Mouse (Mus musculus) inflammation-experienced regulatory T-cells, adult 6 months (primary cell): ENCODE results near the gene Bcl11b. TPM values are rescaled to one million over a fixed set of nuclear protein-coding genes. Genes with fewer than 3 reads are reported as not detected.

Experiments
- ATAC-seq: one replicate; pipeline ENCODE4 v1.8.0; 2017
- polyA plus RNA-seq, 3 experiments: library from polyadenylated mRNA; unstranded; fragments of 100-300 nt; shearing (Covaris generic); gene quantifications; one replicate each; pipeline ENCODE4 v1.2.1; 2017

Bcl11b gene
- polyA plus RNA-seq, 3 experiments from 2014 or later = 26.0 to 46.3 (median 40.8) TPM

DNA sequence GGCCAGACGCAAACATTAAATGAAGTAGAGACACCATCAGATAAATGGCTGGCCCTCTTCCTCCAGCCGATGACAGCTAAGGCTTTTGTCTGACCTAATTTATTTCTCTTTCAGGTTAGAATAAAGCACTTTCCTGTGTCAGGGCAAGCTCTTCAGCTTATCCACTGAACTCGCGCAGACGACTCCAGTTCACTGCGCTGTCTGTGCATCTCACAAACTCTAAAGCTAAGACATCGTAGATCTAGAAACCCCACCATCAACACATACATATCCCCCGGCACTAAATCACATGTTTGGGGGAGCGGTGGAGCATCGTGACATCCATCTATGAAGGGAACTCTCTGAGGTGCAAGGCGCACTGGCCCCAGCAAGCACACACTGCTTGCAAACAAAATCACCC lies 5.5 kb downstream of the Bcl11b start:
- no peak for ATAC-seq

DNA sequence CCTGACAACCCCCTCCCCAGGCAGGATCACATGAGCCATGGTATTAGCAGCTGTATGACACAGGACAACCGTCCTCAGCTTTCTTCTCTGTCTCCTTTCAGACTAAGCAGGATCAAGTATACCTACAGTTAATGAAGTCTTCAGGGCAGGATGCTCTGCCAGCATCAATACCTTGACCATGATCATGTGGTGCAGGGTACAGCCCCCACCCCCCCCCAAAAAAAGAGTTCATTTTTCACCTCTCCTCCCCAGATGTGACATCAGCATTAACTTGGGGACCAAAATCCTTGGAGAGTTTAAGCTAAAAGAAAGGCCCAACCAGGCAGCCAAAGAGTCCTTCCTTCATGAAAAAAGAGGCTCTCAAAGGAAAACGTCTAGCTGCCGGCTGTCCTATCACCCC lies 6.2 kb downstream of the Bcl11b start:
- no peak for ATAC-seq

DNA sequence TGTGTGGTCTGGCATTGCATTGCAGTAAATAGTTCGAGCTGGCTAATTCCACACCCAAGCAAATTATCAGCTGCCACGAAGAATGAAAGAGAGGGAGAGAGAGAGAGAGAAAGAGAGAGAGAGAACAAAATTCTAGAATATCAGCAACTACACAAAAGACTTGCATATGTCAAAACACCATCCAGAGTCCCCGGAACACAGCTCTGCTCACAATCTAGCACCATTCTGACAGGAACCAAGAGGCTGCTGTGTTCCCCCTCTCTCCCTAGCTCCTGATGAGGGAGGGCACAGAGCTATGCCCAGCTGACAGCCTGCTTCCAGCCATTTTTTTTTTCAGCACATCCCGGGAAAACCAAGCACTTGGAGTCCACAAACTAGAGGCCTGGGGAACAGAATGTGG lies 6.6 kb downstream of the Bcl11b start:
- no peak for ATAC-seq

DNA sequence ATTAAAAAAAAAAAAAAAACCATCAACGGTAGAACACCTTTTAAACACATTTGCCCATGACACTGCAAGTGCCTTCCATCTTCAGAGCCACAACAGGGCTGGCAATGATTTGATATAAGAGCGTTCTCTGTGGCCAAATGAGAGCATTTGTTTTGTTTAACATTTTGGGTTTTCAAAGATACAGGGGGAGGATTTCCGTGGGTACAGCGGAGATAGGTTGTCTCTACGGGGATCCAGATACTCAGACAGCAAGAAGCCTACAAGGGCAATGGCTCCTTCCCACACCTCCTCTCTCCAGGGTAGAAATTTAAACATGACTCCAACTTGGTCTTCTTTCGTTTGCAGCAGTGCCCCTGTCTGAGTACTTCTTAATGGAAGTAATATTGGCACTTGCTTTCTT lies 7.2 kb downstream of the Bcl11b start:
- peak; percentile 32 for ATAC-seq

DNA sequence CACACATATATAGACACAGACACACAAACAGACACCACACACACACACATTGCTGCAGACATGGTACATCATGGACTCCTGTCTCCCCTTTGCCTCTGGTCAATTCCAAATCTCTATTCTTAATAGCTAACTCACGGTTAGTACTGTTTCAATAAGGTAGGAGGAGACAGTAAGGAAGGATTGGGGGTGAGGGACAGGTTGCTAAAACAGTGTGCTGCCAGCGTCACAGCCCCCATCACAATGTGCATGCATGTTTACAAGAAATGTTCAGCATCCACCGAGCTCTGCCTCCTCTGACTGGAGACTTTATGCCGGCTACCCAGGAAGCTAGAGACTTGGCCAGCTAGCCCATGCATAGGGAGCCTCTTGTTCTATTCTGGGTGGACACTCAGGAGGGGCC lies 9.0 kb downstream of the Bcl11b start:
- no peak for ATAC-seq

DNA sequence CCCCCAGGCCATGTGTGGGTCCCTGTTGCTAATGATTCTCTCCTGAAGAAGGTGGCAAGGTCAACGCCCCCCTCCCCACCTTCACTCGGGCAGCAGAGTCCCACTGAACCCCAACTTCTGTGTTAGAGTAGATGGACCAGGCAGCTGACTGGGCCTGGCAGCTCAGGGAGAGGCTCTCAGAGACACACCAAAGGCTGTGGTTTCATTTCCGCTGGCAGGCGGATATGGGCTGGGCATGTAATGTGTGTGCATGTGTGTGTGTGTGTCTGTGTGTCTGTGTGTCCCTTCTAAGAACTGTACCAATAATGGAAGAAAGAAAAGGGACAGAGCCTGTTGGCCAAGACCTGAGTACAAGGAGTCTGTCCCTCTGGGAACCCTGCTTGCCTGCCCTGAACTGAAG lies 10.4 kb downstream of the Bcl11b start:
- peak; percentile 77 for ATAC-seq

DNA sequence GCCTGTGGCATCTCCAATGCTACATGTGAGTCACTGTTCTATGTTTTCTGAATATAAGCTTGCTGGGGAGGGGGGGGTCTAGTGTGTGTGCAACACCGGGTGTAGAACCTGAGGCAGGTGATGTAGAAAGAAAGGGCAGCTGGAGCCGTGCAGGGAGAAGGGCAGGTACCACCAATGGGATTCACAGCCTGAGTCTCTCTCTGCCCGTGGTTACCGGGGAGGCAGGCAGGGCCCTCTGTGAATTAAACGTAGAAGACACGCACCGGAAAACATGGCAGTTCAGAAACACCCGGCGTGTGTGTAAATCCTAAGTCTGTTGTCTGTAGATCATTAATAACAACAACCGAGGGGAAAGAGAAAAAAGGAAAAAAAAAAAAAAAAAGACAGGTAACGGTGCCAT lies 12.2 kb downstream of the Bcl11b start:
- ATAC-seq = no peak

DNA sequence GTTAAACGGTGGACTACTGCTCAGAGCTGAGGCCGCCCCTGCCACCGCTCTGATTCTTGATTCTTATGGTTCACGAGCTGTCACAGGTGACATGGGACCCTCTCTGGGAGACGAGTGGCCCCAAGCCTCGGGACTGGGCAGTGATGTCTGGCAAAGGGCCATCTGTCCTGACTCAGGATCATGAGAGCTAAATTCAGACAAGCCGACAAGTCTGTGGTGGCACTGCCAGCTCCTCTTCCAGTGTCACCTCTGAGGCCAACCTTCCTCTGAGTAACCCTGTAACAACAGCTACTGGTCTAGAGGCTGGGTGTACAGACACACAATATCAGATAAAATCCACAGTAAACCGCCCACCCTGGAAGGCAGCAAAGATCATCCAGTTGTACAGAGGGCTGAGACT lies 20.2 kb downstream of the Bcl11b start:
- ATAC-seq = no peak

DNA sequence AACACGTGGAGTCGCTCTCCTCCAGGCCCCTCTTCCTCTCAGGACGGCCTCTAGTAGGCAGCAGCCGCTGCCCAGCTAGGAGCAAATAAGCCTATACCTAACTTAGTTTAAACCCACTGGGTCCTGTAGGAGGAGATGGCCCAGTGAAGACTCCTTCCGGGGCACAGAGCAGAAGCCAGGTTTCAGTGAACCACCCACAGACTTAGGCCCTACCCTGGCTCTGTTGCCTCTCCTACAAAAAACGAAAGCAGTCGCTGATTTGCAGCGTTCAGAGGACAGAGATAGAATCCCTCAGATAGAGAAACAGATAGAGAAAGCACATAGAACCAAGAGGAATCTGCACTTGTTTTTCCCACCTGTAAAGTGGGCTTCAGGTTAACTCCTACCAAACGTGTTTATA lies 21.1 kb downstream of the Bcl11b start:
- peak; percentile 53 for ATAC-seq

DNA sequence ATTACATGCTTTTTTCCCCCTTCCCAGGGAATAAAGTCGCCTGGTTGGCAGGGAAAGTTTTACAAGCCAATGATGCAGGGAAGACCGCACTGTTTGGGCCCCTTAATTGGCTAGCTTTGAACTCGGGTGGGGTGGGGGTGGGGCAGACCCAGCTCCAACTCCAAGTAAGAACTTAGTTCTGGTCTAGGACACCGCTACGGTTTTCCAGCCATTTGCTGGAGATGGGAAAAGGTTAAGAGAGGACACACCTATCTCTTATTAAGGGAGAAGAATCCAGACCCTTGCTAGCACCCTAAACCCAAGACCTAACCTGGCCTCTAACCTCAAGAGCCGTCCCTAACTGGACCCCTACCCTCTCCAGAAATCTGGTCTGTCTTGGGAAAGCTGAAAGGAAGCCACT lies 22.2 kb downstream of the Bcl11b start:
- ATAC-seq = no peak

DNA sequence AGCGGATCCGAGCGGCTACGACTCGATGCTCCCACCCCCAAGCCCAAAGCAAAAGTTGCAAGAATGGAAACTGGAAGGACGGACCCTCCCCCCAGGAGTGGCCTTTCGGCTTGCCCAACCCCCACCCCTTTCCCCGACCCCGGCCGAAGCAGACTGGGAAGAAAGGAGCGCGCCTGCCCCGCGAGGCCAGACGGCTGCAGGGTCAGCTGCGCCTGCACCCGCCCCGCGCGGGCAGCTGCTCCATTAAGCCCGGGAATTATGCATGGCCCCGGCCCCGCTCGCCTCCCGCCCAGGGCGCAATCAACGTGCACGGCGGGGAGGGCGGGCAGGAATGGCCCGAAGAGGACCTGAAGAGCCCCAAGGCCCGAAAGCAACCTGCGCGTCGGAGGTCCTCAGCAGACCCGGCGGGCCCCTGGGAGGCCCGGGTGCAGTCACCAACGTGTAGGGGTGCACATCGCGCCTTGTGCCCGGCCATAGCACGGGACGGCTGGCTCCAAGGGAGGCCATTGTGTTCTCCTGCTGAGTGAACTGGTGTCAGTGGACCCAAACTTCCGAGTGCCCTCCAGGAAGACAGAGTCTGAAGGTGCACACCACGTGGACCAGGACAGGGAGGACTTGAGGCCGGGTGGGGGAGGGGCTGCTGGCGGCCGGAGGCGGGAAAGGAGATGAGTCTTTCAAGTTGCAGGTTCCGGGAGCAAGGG lies 23.0 kb downstream of the Bcl11b start:
- no peak for ATAC-seq

DNA sequence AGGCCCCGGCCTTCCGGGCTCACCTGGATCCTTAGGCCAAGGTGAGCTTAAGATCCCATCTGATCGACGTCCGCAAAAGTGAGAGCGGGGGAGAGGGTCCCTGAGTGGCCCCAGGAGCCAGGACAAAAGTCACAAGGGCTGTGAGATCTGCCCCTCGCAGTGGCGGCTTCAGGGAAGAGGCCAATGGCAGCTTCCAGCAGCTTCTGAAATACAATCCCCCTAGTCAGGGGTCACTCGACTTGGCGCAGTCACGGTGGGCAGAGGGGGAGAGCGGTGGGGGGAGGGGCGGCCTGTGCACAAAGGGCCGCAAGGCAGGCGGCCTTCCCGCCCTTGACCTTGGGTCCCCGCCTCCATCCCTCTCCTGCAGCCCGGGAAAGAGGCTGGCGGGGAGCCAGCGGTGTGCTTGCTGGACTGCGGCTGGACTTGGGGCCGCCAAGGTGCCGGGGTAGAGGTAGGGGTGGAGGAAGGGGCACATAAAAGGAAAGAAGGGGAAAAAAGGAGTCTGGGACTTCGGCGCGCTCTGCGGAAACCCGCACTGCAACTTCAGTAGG lies 23.6 kb downstream of the Bcl11b start:
- ATAC-seq = no peak

DNA sequence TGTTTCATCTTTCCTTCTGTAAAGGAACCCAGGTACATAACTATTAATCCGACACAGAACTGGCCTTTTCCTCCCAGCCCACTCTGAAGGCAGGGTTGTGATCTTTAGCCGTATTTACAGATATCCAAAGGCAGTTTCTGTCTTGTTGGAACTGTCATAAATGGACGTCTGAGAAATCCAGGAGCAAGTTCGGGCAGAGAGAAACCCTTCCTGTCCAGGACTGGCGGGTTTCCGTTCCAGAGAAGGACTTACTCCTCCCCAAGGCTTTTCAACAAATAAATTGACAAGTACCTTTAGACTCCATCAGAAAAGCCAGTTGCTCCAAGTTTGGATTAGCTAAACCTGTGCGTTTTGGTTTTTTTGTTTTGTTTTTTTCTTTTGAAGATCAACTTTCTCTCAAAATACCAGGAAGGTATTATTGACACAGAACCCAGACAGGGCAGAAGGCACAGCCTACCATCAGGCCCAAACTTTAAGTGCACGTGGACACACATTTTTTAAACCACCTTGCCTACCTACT lies 24.6 kb downstream of the Bcl11b start:
- ATAC-seq = no peak

DNA sequence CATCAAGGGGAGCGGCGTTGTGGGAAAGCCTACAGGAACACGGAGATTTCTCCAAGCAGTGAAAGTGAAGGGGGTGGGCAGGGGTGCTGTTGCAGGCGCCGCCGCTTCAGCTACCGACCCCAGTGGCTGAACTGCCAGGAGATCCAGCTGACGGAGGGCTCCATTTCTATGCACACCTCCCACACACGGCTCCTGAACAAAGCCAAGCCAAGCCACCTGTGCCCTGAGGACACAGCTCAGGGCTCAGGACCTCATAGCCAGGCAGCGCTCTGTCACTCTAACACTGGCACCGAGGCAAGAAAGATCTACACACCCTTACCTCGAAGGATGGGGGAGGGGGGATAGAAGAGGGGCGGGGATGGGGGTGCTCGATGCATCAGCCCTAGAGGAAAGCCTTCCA lies 25.3 kb downstream of the Bcl11b start:
- ATAC-seq = no peak

DNA sequence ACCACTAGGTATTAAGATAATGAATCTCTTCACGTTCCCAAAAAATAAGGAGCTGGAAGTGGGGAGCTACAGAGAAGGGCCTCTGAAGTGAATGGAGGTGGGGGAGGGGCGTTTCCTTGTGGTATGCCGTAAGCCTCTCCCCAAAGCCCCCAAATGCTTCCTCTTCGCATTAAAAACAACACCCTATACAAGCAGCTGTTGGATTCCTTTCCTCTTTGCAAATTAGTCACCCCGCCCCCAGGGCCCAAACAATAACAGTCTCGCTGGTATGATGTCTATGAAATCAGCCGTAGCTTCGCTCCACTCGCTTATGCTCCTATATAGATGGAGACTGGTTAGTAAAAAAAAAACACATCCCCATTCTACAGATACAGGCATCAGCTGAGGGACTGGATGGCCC lies 25.9 kb downstream of the Bcl11b start:
- ATAC-seq = peak; percentile 19

DNA sequence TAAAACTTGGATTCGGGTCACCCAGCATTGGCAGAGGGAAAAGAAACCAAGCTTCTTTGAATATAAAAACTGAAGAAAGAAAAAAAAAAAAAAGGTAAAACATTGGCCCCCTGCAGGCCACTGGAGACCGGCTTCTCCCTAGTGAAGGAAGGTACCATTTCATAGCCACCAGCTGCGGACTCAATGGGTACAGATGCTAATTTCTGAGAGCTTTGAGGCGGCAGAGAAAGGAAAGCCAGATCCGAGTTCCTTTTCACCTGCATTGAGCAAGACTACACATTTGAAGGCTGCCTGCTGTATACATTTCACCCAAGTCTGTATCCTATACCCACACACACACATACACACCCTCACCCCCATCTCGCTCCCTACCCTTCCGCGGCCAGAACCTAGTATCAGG lies 26.3 kb downstream of the Bcl11b start:
- no peak for ATAC-seq

DNA sequence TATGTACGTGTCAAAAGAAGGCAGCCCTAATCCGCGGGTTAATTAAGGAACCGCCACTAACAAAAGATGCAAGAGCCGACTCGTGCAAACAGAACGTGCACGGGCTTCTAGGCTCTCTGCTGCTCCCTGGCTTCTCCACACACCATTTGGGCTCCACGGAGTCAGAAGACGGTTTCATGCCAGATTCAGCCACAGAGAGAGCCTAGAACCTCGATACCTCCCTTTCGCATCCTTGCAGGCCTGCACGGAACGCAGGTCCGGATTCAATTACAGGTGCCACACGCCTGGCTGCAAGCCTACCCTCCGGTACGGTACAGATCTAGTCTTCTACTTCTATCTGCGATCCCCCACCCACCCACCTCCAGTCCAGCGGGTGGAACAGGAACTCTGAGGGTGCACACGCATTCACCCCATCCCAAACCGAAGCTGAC lies 26.8 kb downstream of the Bcl11b start:
- no peak for ATAC-seq

DNA sequence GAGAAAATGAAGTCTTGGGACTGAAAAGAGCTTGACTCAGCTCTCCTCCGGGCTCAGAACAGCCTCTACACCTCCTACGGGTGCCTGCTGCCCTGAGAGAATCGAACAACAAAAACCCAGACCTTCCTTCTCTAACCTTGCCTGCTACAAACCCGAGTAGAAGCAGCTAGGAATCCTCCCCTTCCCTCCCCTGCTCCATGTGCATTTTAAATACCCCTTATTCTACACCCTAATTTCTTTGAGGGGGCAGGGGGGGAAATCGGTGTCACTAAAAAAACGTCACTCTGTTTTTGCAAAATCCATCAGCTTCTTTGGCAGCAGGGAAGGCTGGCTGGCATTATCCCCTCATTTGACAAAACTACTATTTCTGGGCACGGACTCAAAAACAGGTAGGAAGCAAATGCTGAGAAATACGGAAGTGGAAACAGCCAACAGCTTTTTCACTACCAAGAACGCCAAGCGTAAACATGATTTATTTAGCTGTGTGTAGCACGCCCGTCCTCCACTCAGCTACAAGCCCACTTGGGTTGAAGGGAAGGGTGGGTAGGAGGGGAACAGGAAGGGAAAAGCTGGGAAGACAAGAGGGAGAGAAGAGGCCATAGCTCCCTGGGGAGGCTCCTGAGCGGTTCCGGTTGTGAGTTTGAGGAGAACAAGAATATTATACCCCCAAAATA lies 27.4 kb downstream of the Bcl11b start:
- ATAC-seq = peak; percentile 20

DNA sequence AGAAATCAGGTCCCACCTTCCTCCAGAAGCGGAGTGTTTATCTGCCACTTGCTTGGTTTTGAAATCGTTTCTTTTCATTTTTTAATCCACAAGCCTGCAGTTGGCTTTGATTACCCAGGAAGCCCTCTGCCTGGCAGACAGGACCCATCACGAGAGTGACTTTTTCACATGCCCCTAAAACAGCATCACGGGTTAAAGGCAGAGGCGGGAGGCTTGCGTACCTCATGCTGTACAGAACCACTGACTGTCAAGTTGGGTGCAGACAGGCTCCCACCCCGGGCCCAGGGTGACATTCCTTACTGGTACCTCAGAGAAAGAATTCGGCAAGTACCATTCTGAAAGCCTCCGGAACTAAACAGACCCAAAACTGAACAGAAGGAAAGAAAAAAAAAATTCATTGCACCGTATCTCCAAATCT lies 27.9 kb downstream of the Bcl11b start:
- peak; percentile 0 for ATAC-seq

DNA sequence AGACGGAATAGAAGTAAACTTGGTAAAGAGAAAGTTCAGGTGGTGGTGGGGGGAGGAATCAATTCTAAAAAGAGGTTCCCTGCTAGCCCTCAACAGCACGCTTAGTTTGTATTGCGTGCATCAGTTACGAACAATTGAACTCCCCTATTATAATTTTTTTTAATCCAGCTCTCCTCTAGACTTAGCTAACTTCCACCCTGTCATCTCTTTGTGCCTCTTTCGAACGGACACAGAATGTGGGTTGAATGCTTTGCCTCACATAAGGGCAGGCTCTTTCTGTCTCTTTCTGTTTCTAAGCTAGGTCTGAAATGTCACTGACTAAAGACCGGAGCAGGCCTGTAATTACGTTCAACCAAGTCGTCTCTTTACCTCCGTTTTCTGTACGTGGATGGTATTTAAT lies 28.9 kb downstream of the Bcl11b start:
- ATAC-seq = peak; percentile 8

DNA sequence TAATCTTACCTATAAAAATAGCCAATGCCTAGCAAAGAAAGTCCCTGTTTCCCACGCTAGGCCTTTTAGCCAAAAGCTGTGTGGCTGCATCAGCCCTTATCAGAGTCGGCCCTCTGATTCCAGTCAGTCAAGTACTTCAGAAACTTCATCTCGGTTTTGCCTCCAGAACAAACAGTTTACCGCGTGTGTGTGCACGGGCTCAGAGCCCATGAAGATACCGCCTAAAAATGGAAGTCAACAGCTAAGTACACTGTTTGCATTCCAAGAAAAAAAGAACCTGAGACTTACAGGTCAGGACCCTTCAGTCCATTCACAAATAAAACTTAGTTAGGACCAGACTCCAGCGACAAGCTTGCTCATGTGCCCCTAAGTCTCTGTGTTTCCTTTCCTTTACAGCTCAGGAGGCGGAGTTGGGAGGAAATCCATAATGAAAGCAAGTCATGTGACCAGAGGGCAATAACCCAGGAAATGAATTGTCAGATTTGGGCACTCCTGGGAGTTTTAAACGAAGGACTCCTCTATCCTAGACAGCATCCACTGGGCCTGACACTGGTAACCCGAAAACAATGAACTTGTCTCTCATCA lies 29.8 kb downstream of the Bcl11b start:
- no peak for ATAC-seq

DNA sequence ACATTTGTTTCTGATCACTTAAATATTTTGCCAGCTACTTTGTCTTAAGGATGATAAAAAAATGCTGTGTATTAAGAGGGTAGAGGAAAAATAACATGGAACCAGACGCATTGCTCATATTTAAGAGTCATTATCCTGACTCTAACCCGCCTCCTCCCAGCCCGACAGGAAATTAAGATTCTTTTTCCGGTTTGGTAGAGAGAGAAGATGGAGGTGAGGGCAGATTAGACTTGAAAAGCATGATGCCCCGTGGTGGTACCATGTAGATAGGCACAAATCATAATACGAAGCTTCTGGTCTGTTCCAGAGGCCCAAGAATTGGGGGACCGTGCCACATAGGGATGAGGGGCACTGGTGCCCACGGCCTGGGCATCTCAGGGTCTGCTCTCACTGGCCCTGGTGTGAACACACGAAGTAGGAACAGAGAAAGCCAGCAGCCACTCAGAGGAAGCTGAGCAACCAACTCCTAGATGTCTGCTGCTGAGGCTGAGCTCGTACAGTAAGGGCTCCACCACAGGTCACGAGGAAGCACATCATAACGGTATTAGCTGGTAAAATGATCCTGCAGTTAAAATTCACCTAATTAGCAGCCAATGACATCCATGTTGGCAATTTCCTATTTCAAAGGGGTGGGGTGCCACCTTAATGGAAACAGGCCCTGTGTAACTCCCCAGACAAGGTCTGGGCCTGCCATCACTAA lies 32.2 kb downstream of the Bcl11b start:
- ATAC-seq = peak; percentile 60

DNA sequence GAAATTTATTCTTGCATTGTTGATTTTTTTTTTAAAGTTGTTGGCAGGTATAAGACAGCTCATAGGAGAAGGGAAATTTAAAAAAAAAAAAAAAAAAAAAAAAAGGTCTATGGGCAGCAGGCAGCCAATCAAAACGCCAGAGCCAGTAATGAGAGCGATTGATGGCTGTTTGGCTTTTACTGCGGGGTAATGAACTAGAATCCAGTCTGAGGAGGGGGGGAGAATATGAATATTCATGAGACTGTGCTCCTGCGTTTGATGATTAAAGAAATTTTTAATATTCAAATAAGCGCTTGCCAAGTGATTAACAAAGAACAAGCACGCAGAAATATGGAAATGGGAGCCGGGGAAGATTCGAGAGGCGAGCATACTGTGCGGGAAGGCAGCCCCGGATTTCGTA lies 32.8 kb downstream of the Bcl11b start:
- ATAC-seq = no peak
